Mouse (Mus musculus) ES-Bruce4 (cell line): ENCODE data around the gene March9. TPM values are rescaled to one million over a fixed set of nuclear protein-coding genes. Genes with fewer than 3 reads are reported as not detected.

ENCODE experiments used
- H3K27ac ChIP-seq: 2 replicates; pipeline ENCODE4 v1.5.1; 2012; ENCODE audit warnings: low read length, inconsistent platforms; ENCODE audit not compliant: insufficient read depth
- H3K27me3 ChIP-seq: 2 replicates; pipeline ENCODE4 v1.6.1; 2012; ENCODE audit warnings: mild to moderate bottlenecking, low read length, inconsistent platforms; ENCODE audit not compliant: control insufficient read depth, poor library complexity, insufficient read depth, severe bottlenecking
- H3K36me3 ChIP-seq: 2 replicates; pipeline ENCODE4 v1.6.1; 2012; ENCODE audit warnings: inconsistent platforms, mild to moderate bottlenecking, low read length, moderate library complexity; ENCODE audit not compliant: control insufficient read depth, poor library complexity, insufficient read depth, severe bottlenecking
- H3K4me1 ChIP-seq: one replicate; pipeline ENCODE4 v1.8.1; 2011; ENCODE audit warnings: low read length; ENCODE audit not compliant: control insufficient read depth, insufficient read depth
- H3K4me3 ChIP-seq: 2 replicates; pipeline ENCODE4 v1.5.1; 2011; ENCODE audit warnings: low read depth, mild to moderate bottlenecking, low read length
- H3K9ac ChIP-seq: 2 replicates; pipeline ENCODE4 v1.6.1; 2012; ENCODE audit warnings: low read depth, mild to moderate bottlenecking, inconsistent platforms; ENCODE audit not compliant: poor library complexity, severe bottlenecking
- H3K9me3 ChIP-seq: replicated peaks from 2 replicates; pipeline ENCODE4 v1.6.1; 2012; ENCODE audit warnings: mild to moderate bottlenecking, low read length, inconsistent platforms; ENCODE audit not compliant: control insufficient read depth, poor library complexity, insufficient read depth, severe bottlenecking
- CTCF ChIP-seq: IDR thresholded peaks from one replicate; pipeline ENCODE4 v1.8.1; 2011; ENCODE audit warnings: low read depth, low read length
- EP300 ChIP-seq: IDR thresholded peaks from 2 replicates; pipeline ENCODE4 v1.6.1; 2011; ENCODE audit warnings: low read depth, low read length; ENCODE audit not compliant: insufficient read depth
- POLR2A ChIP-seq: IDR thresholded peaks from one replicate; pipeline ENCODE4 v1.8.1; 2011; ENCODE audit warnings: low read length; ENCODE audit not compliant: insufficient read depth
- polyA plus RNA-seq: library from polyadenylated mRNA; stranded (reverse); fragments of >200 nt; gene quantifications from 2 replicates; pipeline ENCODE4 v1.2.4, GENCODE M21; 2011; ENCODE audit warnings: low read depth; ENCODE audit not compliant: missing spikeins, insufficient read depth, insufficient read length

The March9 gene
- polyA plus RNA-seq, 1 experiment = 8.8 TPM

- Histone ChIP-seq H3K4me1 (no peaks in the 10 kb centered on the region), H3K27ac (no peak overlapping the region)
Observed at GRCm38 (mm10) chr10:127042468-127043115, 17.4 kb downstream of the March9 start.

GRCm38 (mm10) chr10:127041774-127042338 is 18.1 kb downstream of the March9 start:
- Histone ChIP-seq H3K36me3 (0 out of 2 replicates have a peak, but pooled peaks cover 4% of the 10 kb centered on the region), H3K27ac (no peak overlapping the region), H3K9ac (peak overlapping the region; percentile 75), H3K4me3 (peak overlapping the region; percentile 80), H3K27me3 (no peaks in the 10 kb centered on the region), H3K9me3 (no peaks in the 10 kb centered on the region), H3K4me1 (no peaks in the 10 kb centered on the region)
- TF ChIP-seq EP300 (0 out of 2 replicates have a peak, but pooled peaks have one; percentile 49), POLR2A (peak; percentile 9), CTCF (no peak)

More at GRCm38 (mm10) chr10:127042468-127043115, 17.4 kb downstream of the March9 start:
- H3K27me3 ChIP-seq = no peaks in the 10 kb centered on the region
- 0 out of 2 replicates have a peak, but pooled peaks cover 4% of the 10 kb centered on the region for H3K36me3 ChIP-seq
- no peaks in the 10 kb centered on the region for H3K9me3 ChIP-seq
- TF ChIP-seq EP300 (no peak), POLR2A (no peak), CTCF (no peak)
- H3K9ac ChIP-seq = peak overlapping the region; percentile 75
- H3K4me3 ChIP-seq = peak overlapping the region; percentile 80

GRCm38 (mm10) chr10:127041274-127041766 is 18.7 kb downstream of the March9 start, which contains the start of the genes Mettl1 and Eef1akmt3:
Mettl1 (plus strand) TSS chr10:127041414.
Eef1akmt3 (minus strand) TSS chr10:127041513.
- Histone ChIP-seq H3K9me3 (no peaks in the 10 kb centered on the region), H3K27ac (no peak within 1 kb of the TSS), H3K4me3 (peak within 1 kb of the TSS; percentile 80), H3K9ac (peak within 1 kb of the TSS; percentile 75), H3K36me3 (0 out of 2 replicates have a peak, but pooled peaks cover 4% of the 10 kb centered on the region), H3K27me3 (no peaks in the 10 kb centered on the region), H3K4me1 (no peaks in the 10 kb centered on the region)
- TF ChIP-seq POLR2A = no peak
- TF ChIP-seq EP300 = no peak
- TF ChIP-seq CTCF = no peak

GRCm38 (mm10) chr10:127040569-127041214 is 19.3 kb downstream of the March9 start:
- H3K27ac ChIP-seq = no peak overlapping the region
- 0 out of 2 replicates have a peak, but pooled peaks cover 4% of the 10 kb centered on the region for H3K36me3 ChIP-seq
- peak overlapping the region; percentile 75 for H3K9ac ChIP-seq
- peak overlapping the region; percentile 80 for H3K4me3 ChIP-seq
- TF ChIP-seq EP300 (no peak), POLR2A (no peak), CTCF (no peak)
- no peaks in the 10 kb centered on the region for H3K4me1 ChIP-seq
- H3K27me3 ChIP-seq = no peaks in the 10 kb centered on the region
- no peaks in the 10 kb centered on the region for H3K9me3 ChIP-seq

- Histone ChIP-seq H3K4me1 (no peaks in the 10 kb centered on the region), H3K27ac (no peak overlapping the region), H3K27me3 (no peaks in the 10 kb centered on the region), H3K9ac (no peak overlapping the region), H3K36me3 (no peaks in the 10 kb centered on the region), H3K4me3 (no peak overlapping the region), H3K9me3 (no peaks in the 10 kb centered on the region)
- no peak for TF ChIP-seq POLR2A
Observed at GRCm38 (mm10) chr10:127037641-127038040, 22.3 kb downstream of the March9 start.
